ENCODE assay signal across 8 mouse cellular contexts in the genomic region with DNA sequence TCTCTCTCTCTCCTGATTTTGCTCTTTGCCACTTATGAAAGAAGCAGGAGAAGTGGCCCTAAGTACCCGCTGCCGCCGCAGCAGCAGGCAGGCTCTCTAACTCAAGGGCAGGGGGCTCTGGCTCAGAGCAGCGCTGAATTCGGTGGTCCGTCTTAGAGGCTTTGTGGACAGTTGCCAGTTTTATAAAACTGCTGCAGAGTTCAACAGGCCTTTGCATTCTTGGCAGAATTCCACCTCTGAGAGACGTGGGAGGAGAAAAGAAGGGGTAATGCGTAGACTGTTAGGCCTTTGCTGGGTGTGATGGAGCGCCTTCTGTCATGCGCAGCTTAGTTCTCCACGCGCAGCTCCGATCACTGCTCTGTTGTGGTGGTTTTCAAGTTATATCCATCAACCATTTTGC.
DNase-seq lines count a peak whose midpoint lies in the region; ATAC-seq lines count a peak whose summit lies in the region.

No protein-coding gene starts in this region.

- no peaks in the 10 kb centered on the region for H3K9me3 ChIP-seq in kidney, embryonic 16.5 days (ENCODE audit: low read length)
- H3K9me3 ChIP-seq in midbrain, embryonic 11.5 days (ENCODE audit: control insufficient read depth, low read length), result no peaks in the 10 kb centered on the region

- peaks cover 17% of the 10 kb centered on the region for H3K4me1 ChIP-seq in kidney, embryonic 16.5 days (ENCODE audit: insufficient read depth, low read length)
- peaks cover 2% of the 10 kb centered on the region; the same call in 1 of the 2 replicates for H3K4me1 ChIP-seq in midbrain, embryonic 11.5 days (ENCODE audit: control insufficient read depth, insufficient read depth, low read length)

- peak; percentile 92 for DNase-seq in heart, adult 11 months
- DNase-seq in heart, postnatal 25 days (ENCODE audit: low spot score), result no peak
- DNase-seq in adrenal gland, postnatal 10 days, result peak; percentile 53
- peak; percentile 13 for DNase-seq in gastrocnemius, postnatal 25 days
- DNase-seq in midbrain, embryonic 11.5 days (ENCODE audit: low spot score, missing footprints), result no peak
- no peak for DNase-seq in cerebellum, adult 9-10 months

- ATAC-seq in kidney, embryonic 16.5 days (ENCODE audit: low FRiP score, low TSS enrichment), result peak; percentile 89; the same call in 1 of the 2 replicates
- peak; percentile 50; the same call in 1 of the 2 replicates for ATAC-seq in midbrain, embryonic 11.5 days (ENCODE audit: low FRiP score)
- no peak for ATAC-seq in megakaryocyte progenitor cell, adult 5-6 weeks (replicated peaks; ENCODE audit: poor library complexity)

- H3K9ac ChIP-seq in kidney, embryonic 16.5 days (replicated peaks; ENCODE audit: low read length), result peak overlapping the region; percentile 51; the same call in 1 of the 2 replicates
- H3K9ac ChIP-seq in midbrain, embryonic 11.5 days (ENCODE audit: low read length), result no peak overlapping the region

- no peak overlapping the region; the same call in 1 of the 2 replicates for H3K4me3 ChIP-seq in kidney, embryonic 16.5 days (ENCODE audit: low read length)
- no peak overlapping the region for H3K4me3 ChIP-seq in midbrain, embryonic 11.5 days (ENCODE audit: low read depth, low read length)

- no peaks in the 10 kb centered on the region for H3K36me3 ChIP-seq in kidney, embryonic 16.5 days (ENCODE audit: insufficient read depth, low read length)
- no peaks in the 10 kb centered on the region for H3K36me3 ChIP-seq in midbrain, embryonic 11.5 days (ENCODE audit: control insufficient read depth, insufficient read depth, low read length)

- H3K27me3 ChIP-seq in kidney, embryonic 16.5 days (ENCODE audit: insufficient read depth, low read length), result no peaks in the 10 kb centered on the region
- no peaks in the 10 kb centered on the region for H3K27me3 ChIP-seq in midbrain, embryonic 11.5 days (ENCODE audit: control insufficient read depth, insufficient read depth, low read length)

- intact Hi-C loops in heart, postnatal 25 days (cut with DNase I), result no loop called here

- 33% methylated on average over 13 of the region's 13 CpGs for WGBS in kidney, embryonic 16.5 days
- WGBS in midbrain, embryonic 11.5 days, result 72% methylated on average over 13 of the region's 13 CpGs

- H3K27ac ChIP-seq in kidney, embryonic 16.5 days (ENCODE audit: low read length), result peak overlapping the region; percentile 78
- no peak overlapping the region for H3K27ac ChIP-seq in midbrain, embryonic 11.5 days (ENCODE audit: low read depth, low read length)

- H3K4me2 ChIP-seq in kidney, embryonic 16.5 days (replicated peaks; ENCODE audit: low read depth, low read length), result peak overlapping the region; percentile 45
- H3K4me2 ChIP-seq in midbrain, embryonic 11.5 days, result no peak overlapping the region

Comparison
In these comparisons a context has a peak if more than half of its experiments do, and no peak if none do; other contexts are left out.
1. DNase-seq: peak in heart, adult 11 months (single experiment), adrenal gland, postnatal 10 days (single experiment) and gastrocnemius, postnatal 25 days (single experiment); none in heart, postnatal 25 days (single experiment), midbrain, embryonic 11.5 days (single experiment) and cerebellum, adult 9-10 months (single experiment).